ENCODE assay signal across 7 mouse cellular contexts in genomic region chr13:9093316-9094155, GRCm38 (mm10). TPM values are rescaled to one million over a fixed set of nuclear protein-coding genes. Genes with fewer than 3 reads are reported as not detected.
DNase-seq lines count a peak whose midpoint lies in the region; ATAC-seq lines count a peak whose summit lies in the region.

Larp4b (plus strand) TSS chr13:9093881.

- H3K27ac ChIP-seq in embryonic facial prominence, embryonic 11.5 days (replicated peaks; ENCODE audit: low read depth, low read length) = peak within 1 kb of the TSS; percentile 83
- peak within 1 kb of the TSS; percentile 89 for H3K27ac ChIP-seq in limb, embryonic 11.5 days (replicated peaks; ENCODE audit: low read depth, low read length)
- H3K27ac ChIP-seq in midbrain, embryonic 14.5 days (replicated peaks; ENCODE audit: low read depth, low read length) = peak within 1 kb of the TSS; percentile 88

- WGBS in embryonic facial prominence, embryonic 11.5 days = under 1% methylated on average over 70 of the region's 92 CpGs
- under 1% methylated on average over 82 of the region's 92 CpGs for WGBS in limb, embryonic 11.5 days
- under 1% methylated on average over 91 of the region's 92 CpGs for WGBS in midbrain, embryonic 14.5 days

- H3K9ac ChIP-seq in embryonic facial prominence, embryonic 11.5 days (replicated peaks; ENCODE audit: low read length) = peak within 1 kb of the TSS; percentile 91
- H3K9ac ChIP-seq in limb, embryonic 11.5 days (ENCODE audit: low read length) = peak within 1 kb of the TSS; percentile 90
- H3K9ac ChIP-seq in midbrain, embryonic 14.5 days (replicated peaks; ENCODE audit: low read length) = peak within 1 kb of the TSS; percentile 92

- H3K4me2 ChIP-seq in embryonic facial prominence, embryonic 11.5 days (ENCODE audit: low read depth, low read length) = peak within 1 kb of the TSS; percentile 59
- H3K4me2 ChIP-seq in limb, embryonic 11.5 days (ENCODE audit: low read depth, severe bottlenecking) = peak within 1 kb of the TSS; percentile 77
- H3K4me2 ChIP-seq in midbrain, embryonic 14.5 days (ENCODE audit: low read length) = peak within 1 kb of the TSS; percentile 96

- peak; percentile 99 for DNase-seq in adrenal gland, postnatal 14 days
- peak; percentile 98 for DNase-seq in embryonic facial prominence, embryonic 11.5 days (ENCODE audit: low spot score)
- peak; percentile 100 for DNase-seq in heart, adult 11 months
- DNase-seq in kidney, adult 18-20 months = peak; percentile 93
- peak; percentile 96 for DNase-seq in limb, embryonic 11.5 days (ENCODE audit: low spot score)
- peak; percentile 99 for DNase-seq in midbrain, embryonic 14.5 days
- peak; percentile 88 to 95 for DNase-seq in spleen, adult 18-20 months

- ATAC-seq in embryonic facial prominence, embryonic 11.5 days (replicated peaks; ENCODE audit: insufficient number of reproducible peaks, low FRiP score, low TSS enrichment, low read depth) = peak; percentile 100
- peak; percentile 100 for ATAC-seq in limb, embryonic 11.5 days (ENCODE audit: insufficient number of reproducible peaks, low FRiP score, low TSS enrichment, low read depth)
- peak; percentile 100 for ATAC-seq in midbrain, embryonic 14.5 days (ENCODE audit: low FRiP score, low TSS enrichment)

- H3K27me3 ChIP-seq in embryonic facial prominence, embryonic 11.5 days (ENCODE audit: control insufficient read depth, insufficient read depth, low read length) = no peaks in the 10 kb centered on the region
- no peaks in the 10 kb centered on the region for H3K27me3 ChIP-seq in limb, embryonic 11.5 days (ENCODE audit: control insufficient read depth, insufficient read depth, low read length)
- no peaks in the 10 kb centered on the region for H3K27me3 ChIP-seq in midbrain, embryonic 14.5 days (ENCODE audit: control insufficient read depth, insufficient read depth, low read length)

- no peaks in the 10 kb centered on the region for H3K36me3 ChIP-seq in embryonic facial prominence, embryonic 11.5 days (replicated peaks; ENCODE audit: control insufficient read depth, insufficient read depth, low read depth, low read length)
- H3K36me3 ChIP-seq in limb, embryonic 11.5 days (ENCODE audit: control insufficient read depth, insufficient read depth, low read length) = no peaks in the 10 kb centered on the region
- H3K36me3 ChIP-seq in midbrain, embryonic 14.5 days (ENCODE audit: control insufficient read depth, insufficient read depth, low read length) = no peaks in the 10 kb centered on the region

- peak within 1 kb of the TSS; percentile 98 for H3K4me3 ChIP-seq in embryonic facial prominence, embryonic 11.5 days (ENCODE audit: low read depth, low read length)
- peak within 1 kb of the TSS; percentile 98 for H3K4me3 ChIP-seq in limb, embryonic 11.5 days (ENCODE audit: low read depth, low read length)
- H3K4me3 ChIP-seq in midbrain, embryonic 14.5 days (replicated peaks; ENCODE audit: low read depth, low read length) = peak within 1 kb of the TSS; percentile 94

- H3K9me3 ChIP-seq in embryonic facial prominence, embryonic 11.5 days (replicated peaks; ENCODE audit: control insufficient read depth, low read length) = no peaks in the 10 kb centered on the region
- no peaks in the 10 kb centered on the region for H3K9me3 ChIP-seq in limb, embryonic 11.5 days (ENCODE audit: control insufficient read depth, low read length)
- H3K9me3 ChIP-seq in midbrain, embryonic 14.5 days (ENCODE audit: control insufficient read depth, low read length) = no peaks in the 10 kb centered on the region

- H3K4me1 ChIP-seq in embryonic facial prominence, embryonic 11.5 days (ENCODE audit: control insufficient read depth, insufficient read depth, low read length) = no peaks in the 10 kb centered on the region
- peaks cover 2% of the 10 kb centered on the region; the same call in 1 of the 2 replicates for H3K4me1 ChIP-seq in limb, embryonic 11.5 days (ENCODE audit: control insufficient read depth, insufficient read depth, low read length)
- peaks cover 9% of the 10 kb centered on the region; the same call in 1 of the 2 replicates for H3K4me1 ChIP-seq in midbrain, embryonic 14.5 days (ENCODE audit: control insufficient read depth, insufficient read depth, low read length)

RNA-seq across cellular contexts. Expression of gene Larp4b, which starts in this region (rescaled TPM):
- 68.8 and 73.0 TPM in 2 replicates for total RNA-seq in adrenal gland, postnatal 14 days (2021)
- polyA plus RNA-seq in embryonic facial prominence, embryonic 11.5 days (2014; fragmentation: Nextera tagmentation; extraction: Ambion mirVana) = 36.9 and 38.4 TPM in 2 replicates
- 34.7 and 38.9 TPM in 2 replicates for polyA plus RNA-seq in limb, embryonic 11.5 days (2014; fragmentation: Nextera tagmentation; extraction: Ambion mirVana)
- polyA plus RNA-seq in midbrain, embryonic 14.5 days (2014; fragmentation: Nextera tagmentation; extraction: Ambion mirVana) = 45.6 and 51.6 TPM in 2 replicates

Comparison
In these comparisons a context has a peak if more than half of its experiments do, and no peak if none do; other contexts are left out.
1. Peak in every context shown above with its lines: DNase-seq, ATAC-seq, H3K4me3 ChIP-seq and H3K27ac ChIP-seq.